Mouse (Mus musculus) mouse embryonic stem cell (cell line): Measurements from ENCODE around the gene Itga7.

Source experiments
- in situ Hi-C, 2 experiments: fragments of 300-500 bp; cut with MboI; formaldehyde crosslinking; loops; 1 replicate in 1 of 2; 3 replicates in 1 of 2; pipeline ENCODE4 v1.14.3; 2019 to 2020; ENCODE audit warnings: low sequenced_read_pairs in 2 of 2, low pct_unique_long_range_greater_than_20kb in 1 of 2, mixed read lengths in 1 of 2; ENCODE audit not compliant: unreplicated experiment in 1 of 2

Gene Itga7

GRCm38 (mm10) chr10:128909567-128910028, 24.0 kb upstream of the Itga7 start:
- in situ Hi-C loops = no loop called here

GRCm38 (mm10) chr10:128910066-128910841, 23.4 kb upstream of the Itga7 start:
- in situ Hi-C loops = no loop called here

DNA sequence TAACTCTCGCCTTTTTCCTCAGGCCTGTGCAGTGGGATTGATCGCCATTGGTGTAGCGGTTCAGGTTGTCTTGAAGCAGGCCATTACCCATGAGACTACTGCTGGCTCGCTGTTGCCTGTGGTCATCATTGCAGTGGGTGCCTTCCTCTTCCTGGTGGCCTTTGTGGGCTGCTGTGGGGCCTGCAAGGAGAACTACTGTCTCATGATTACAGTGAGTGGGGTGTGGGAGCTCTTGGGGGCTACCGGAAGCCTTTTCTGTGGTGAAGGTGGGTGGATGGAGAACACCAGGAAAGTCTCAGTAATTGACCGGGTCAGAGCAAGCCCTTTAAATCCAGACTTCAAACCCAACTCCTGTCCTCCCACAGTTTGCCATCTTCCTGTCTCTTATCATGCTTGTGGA, 22.2 kb upstream of the Itga7 start:
- in situ Hi-C loops = no loop called here

- in situ Hi-C loops = no loop called here
These were observed 21.4 kb upstream of the Itga7 start for GRCm38 (mm10) chr10:128912268-128912667.

DNA sequence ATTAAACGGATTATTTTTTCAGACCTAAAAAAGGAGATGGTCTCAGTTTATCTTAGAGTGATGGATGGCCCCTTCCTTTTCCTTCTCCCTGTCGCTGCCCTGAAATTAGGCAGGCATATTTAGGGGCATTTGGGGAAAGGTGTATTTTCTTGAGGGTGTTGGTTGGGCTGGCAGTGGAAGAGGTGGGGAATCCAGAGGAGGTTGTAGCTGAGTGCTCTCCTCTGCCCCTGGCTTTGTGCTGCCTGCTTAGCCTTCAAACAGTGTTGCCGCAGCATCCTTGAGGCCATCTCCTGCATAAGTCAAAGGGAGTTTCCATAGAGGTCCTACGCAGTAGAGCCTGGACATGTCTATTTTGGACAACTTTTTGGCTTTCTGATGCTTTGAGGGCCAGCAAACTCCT, 20.8 kb upstream of the Itga7 start:
- in situ Hi-C loops = no loop called here

DNA sequence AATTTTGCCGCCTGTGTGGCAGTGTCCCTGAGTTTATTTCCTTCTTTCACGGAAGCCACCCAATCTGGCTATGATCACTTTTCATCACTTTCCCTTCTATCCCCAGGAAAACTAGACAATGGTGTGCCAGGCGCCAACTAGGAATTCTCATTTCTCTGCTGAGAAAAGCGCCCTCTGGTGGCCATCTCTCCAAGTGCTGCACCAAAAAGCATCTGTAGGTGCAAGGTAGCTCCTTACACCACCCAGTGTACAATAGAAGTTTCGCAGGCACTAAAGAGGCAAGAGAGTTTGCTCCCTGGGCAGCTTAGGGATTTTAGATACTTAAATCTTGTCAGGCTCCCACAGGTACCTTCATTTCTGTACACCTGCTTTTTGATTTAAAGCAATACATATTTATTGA, 20.4 kb upstream of the Itga7 start:
- in situ Hi-C loops = no loop called here

GRCm38 (mm10) chr10:128913696-128914095, 19.9 kb upstream of the Itga7 start:
- in situ Hi-C loops = no loop called here

GRCm38 (mm10) chr10:128915550-128915949, 18.1 kb upstream of the Itga7 start:
- in situ Hi-C loops = no loop called here

GRCm38 (mm10) chr10:128916665-128917064, 17.0 kb upstream of the Itga7 start:
- in situ Hi-C loops = no loop called here

- in situ Hi-C loops = no loop called here
These were observed 16.2 kb upstream of the Itga7 start for GRCm38 (mm10) chr10:128917400-128917799.

DNA sequence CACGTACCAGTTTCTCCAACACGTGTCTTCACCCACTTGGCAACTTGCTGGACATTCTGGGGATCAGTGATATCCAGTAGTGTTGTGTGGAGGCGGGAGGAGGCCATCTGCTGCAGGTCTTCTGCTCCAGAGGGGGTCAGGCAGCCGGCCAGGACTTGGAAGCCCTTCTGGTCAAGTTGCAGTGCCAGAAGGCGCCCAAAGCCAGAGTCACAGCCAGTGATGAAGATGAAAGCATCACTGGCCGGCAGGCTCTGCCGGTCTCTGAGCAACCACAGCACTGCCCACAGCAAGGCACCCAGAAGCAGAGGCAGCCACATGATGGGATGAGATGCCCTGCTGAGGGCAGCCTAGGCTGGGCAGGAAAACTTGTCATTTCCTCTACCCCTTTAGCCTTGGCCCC, 15.4 kb upstream of the Itga7 start:
- in situ Hi-C loops = no loop called here

- in situ Hi-C loops = no loop called here
These were observed 14.4 kb upstream of the Itga7 start for GRCm38 (mm10) chr10:128919203-128919631.

- in situ Hi-C loops = no loop called here
These were observed 13.7 kb upstream of the Itga7 start for GRCm38 (mm10) chr10:128919966-128920365.

GRCm38 (mm10) chr10:128920736-128921161, 12.9 kb upstream of the Itga7 start:
- in situ Hi-C loops = no loop called here

DNA sequence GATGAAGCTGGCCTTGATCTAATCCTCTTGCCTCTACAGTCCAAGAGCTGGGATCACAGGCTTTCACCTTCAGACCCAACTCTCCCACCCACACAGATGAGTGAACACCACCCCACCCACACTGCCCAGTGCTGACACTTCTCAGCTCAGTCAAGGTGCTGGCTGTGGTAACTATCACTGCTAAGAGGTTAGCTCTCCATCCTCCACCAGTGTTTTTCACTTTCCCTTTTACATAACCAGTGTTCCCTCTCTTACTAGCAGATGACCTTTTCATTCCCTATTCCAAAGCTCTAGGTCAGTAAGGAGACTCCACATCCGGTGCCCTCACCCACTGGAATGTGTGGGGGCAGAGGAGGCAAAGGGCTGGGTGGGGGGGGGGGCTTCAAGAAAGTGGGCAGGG, 12.4 kb upstream of the Itga7 start:
- in situ Hi-C loops = no loop called here

DNA sequence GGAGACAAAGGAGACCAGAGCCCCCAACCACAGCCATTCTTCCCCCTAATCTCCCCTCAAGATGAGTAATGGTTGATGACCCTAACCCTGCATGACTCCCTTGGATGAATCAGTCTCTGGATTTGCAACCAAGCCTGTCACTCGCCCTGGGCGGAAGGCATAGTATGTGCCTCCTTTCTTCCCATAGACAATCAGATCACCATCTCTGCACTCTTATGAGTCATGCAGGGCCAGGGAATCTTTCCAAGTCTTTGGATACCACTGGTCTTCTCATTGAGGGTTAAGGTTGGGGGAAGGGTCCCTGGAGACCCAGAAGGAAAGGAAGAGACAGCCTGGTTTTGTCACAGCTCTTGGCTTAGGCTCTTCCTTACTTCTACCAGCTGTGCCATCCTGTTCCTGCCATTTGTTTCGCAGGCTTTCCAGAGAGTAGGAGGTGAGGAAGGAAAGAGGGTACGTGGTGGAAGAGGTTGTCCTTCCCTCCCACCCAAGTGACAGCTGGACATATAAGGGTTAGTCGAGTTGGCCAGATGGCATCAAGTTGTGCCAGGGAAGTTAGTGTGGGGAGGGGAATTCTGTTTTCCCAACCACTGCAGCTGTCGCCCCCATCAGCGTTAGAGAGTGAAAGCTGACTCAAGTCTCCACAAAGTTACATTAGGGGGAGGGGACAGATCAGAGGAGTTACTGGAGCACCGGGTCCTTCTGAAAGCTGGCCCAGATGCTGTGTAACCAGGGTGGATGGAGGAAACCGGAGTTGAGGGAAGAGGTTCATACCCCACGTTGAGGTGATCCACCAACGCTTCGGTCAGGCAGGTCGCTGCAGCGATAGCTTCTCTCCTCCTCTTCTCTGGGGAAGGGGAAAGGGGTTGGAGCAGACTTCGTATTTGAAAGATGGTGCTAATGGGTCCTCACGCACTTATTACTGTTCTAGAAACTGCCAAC, 11.5 kb upstream of the Itga7 start:
- in situ Hi-C loops = no loop called here

DNA sequence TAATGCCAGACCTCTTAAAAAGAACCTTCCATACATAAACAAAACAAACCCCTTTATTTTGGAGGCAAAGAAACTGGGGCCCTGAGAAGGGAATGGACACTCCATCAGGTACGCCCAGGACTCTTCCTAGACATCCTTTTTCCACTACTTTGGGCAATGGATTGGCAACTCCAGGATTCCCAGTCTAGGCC, 10.9 kb upstream of the Itga7 start, which contains the start of gene Rdh5:
Rdh5 (minus strand) TSS at position 67 of the 191 bp plus-strand sequence.
- in situ Hi-C loops = no loop called here

GRCm38 (mm10) chr10:128923013-128923691, 10.5 kb upstream of the Itga7 start:
- in situ Hi-C loops = no loop called here

- in situ Hi-C loops = no loop called here
These were observed 9.7 kb upstream of the Itga7 start, which contains the start of gene Bloc1s1 for GRCm38 (mm10) chr10:128923935-128924334. TSS of gene Bloc1s1 (minus strand) at chr10:128924035.
